In genomic region chr14:48196804-48197203, GRCm38 (mm10) we compare ENCODE assay signal across 21 mouse cellular contexts.
DNase-seq lines count a peak whose midpoint lies in the region; ATAC-seq and TF ChIP-seq lines count a peak whose summit lies in the region.
"Had no signal": no experiment of that assay in that cellular context is flagged by ENCODE, and none has a peak within 500 bp of the region (broad histone marks: within the 10 kb centered on the region; RNA-seq: fewer than 3 reads in every experiment).

No protein-coding gene starts in this region.

- no peak overlapping the region for H3K4me3 ChIP-seq in forebrain, embryonic 12.5 days (replicated peaks)
- no peak overlapping the region for H3K4me3 ChIP-seq in forebrain, embryonic 11.5 days (ENCODE audit: low read depth, low read length)
- H3K4me3 ChIP-seq in hindbrain, embryonic 14.5 days (replicated peaks; ENCODE audit: low read length), result no peak overlapping the region
- H3K4me3 ChIP-seq in hindbrain, embryonic 10.5 days, result no peak overlapping the region
- H3K4me3 ChIP-seq in midbrain, embryonic 13.5 days (replicated peaks), result no peak overlapping the region
- H3K4me3 ChIP-seq in midbrain, embryonic 16.5 days (ENCODE audit: low read depth, low read length), result no peak overlapping the region
- no peak overlapping the region for H3K4me3 ChIP-seq in midbrain, postnatal 0 days (ENCODE audit: low read depth, low read length)
- H3K4me3 ChIP-seq: heart, adult 2 months; liver, embryonic 12.5 days; megakaryocyte, embryonic 14.5 days; stomach, embryonic 15.5 days had no signal

- 39% methylated on average over 5 of the region's 5 CpGs for WGBS in forebrain, embryonic 12.5 days
- 64% methylated on average over 5 of the region's 5 CpGs for WGBS in forebrain, embryonic 11.5 days
- 55% methylated on average over 5 of the region's 5 CpGs for WGBS in hindbrain, embryonic 14.5 days
- WGBS in hindbrain, embryonic 10.5 days, result 82% methylated on average over 5 of the region's 5 CpGs
- 41% methylated on average over 5 of the region's 5 CpGs for WGBS in midbrain, embryonic 13.5 days
- 23% methylated on average over 5 of the region's 5 CpGs for WGBS in midbrain, embryonic 16.5 days
- 27% methylated on average over 5 of the region's 5 CpGs for WGBS in midbrain, postnatal 0 days

- H3K9ac ChIP-seq in forebrain, embryonic 12.5 days, result no peak overlapping the region
- no peak overlapping the region for H3K9ac ChIP-seq in forebrain, embryonic 11.5 days (ENCODE audit: low read length)
- no peak overlapping the region for H3K9ac ChIP-seq in hindbrain, embryonic 14.5 days
- H3K9ac ChIP-seq in midbrain, embryonic 13.5 days (replicated peaks), result no peak overlapping the region
- H3K9ac ChIP-seq in midbrain, embryonic 16.5 days (ENCODE audit: low read depth, low read length), result no peak overlapping the region
- no peak overlapping the region for H3K9ac ChIP-seq in midbrain, postnatal 0 days (replicated peaks; ENCODE audit: low read length, poor library complexity, severe bottlenecking)
- H3K9ac ChIP-seq: liver, embryonic 12.5 days; stomach, embryonic 15.5 days had no signal

- DNase-seq in forebrain, embryonic 11.5 days (ENCODE audit: low spot score), result no peak
- DNase-seq in hindbrain, embryonic 14.5 days (ENCODE audit: low spot score), result peak; percentile 52
- DNase-seq in hindbrain, embryonic 10.5 days (ENCODE audit: low spot score), result no peak
- DNase-seq in midbrain, postnatal 0 days (ENCODE audit: low spot score), result peak; percentile 51
- DNase-seq in layer of hippocampus, adult 9-10 months (ENCODE audit: low spot score), result no peak
- DNase-seq: adrenal gland, postnatal 10 days; cerebellum, adult 2 months; gastrocnemius, postnatal 10 days; heart, adult 2 months; heart, postnatal 14 days; kidney, adult 9 months; layer of hippocampus, postnatal 36 days; right cerebral cortex, postnatal 14 days had no signal

- H3K27me3 ChIP-seq in forebrain, embryonic 12.5 days, result no peaks in the 10 kb centered on the region
- no peaks in the 10 kb centered on the region for H3K27me3 ChIP-seq in forebrain, embryonic 11.5 days (ENCODE audit: control insufficient read depth, insufficient read depth, low read length)
- H3K27me3 ChIP-seq in hindbrain, embryonic 14.5 days (ENCODE audit: control insufficient read depth, insufficient read depth, low read length), result no peaks in the 10 kb centered on the region
- H3K27me3 ChIP-seq in hindbrain, embryonic 10.5 days (ENCODE audit: insufficient read depth, poor library complexity, severe bottlenecking), result no peaks in the 10 kb centered on the region
- no peaks in the 10 kb centered on the region for H3K27me3 ChIP-seq in midbrain, embryonic 13.5 days
- H3K27me3 ChIP-seq in midbrain, embryonic 16.5 days (ENCODE audit: control insufficient read depth, insufficient read depth, low read depth, low read length), result no peaks in the 10 kb centered on the region
- H3K27me3 ChIP-seq in midbrain, postnatal 0 days (ENCODE audit: insufficient read depth, low read length), result no peaks in the 10 kb centered on the region
- H3K27me3 ChIP-seq: CH12.LX; liver, embryonic 12.5 days; stomach, embryonic 15.5 days had no signal

- ATAC-seq in forebrain, embryonic 12.5 days (ENCODE audit: low FRiP score), result peak; percentile 60; the same call in 1 of the 2 replicates
- no peak for ATAC-seq in forebrain, embryonic 11.5 days (replicated peaks; ENCODE audit: low FRiP score)
- ATAC-seq in hindbrain, embryonic 14.5 days (ENCODE audit: low FRiP score), result no peak
- ATAC-seq in midbrain, embryonic 13.5 days, result peak; percentile 49; the same call in 1 of the 2 replicates
- no peak for ATAC-seq in midbrain, embryonic 16.5 days
- no peak for ATAC-seq in midbrain, postnatal 0 days (ENCODE audit: low FRiP score)
- ATAC-seq: inflammation-experienced regulatory T-cells, adult 6 months; liver, embryonic 12.5 days had no signal

- H3K4me1 ChIP-seq in forebrain, embryonic 12.5 days, result peaks cover 37% of the 10 kb centered on the region
- peaks cover 3% of the 10 kb centered on the region; the same call in 1 of the 2 replicates for H3K4me1 ChIP-seq in forebrain, embryonic 11.5 days (replicated peaks; ENCODE audit: control insufficient read depth, insufficient read depth, low read length)
- peaks cover 22% of the 10 kb centered on the region for H3K4me1 ChIP-seq in hindbrain, embryonic 14.5 days (replicated peaks; ENCODE audit: control insufficient read depth, insufficient read depth, low read length)
- H3K4me1 ChIP-seq in hindbrain, embryonic 10.5 days (replicated peaks), result peaks cover 50% of the 10 kb centered on the region
- peaks cover 41% of the 10 kb centered on the region for H3K4me1 ChIP-seq in midbrain, embryonic 13.5 days (replicated peaks)
- peaks cover 17% of the 10 kb centered on the region; the same call in 1 of the 2 replicates for H3K4me1 ChIP-seq in midbrain, embryonic 16.5 days (ENCODE audit: control insufficient read depth, insufficient read depth, low read length)
- no peaks in the 10 kb centered on the region; the same call in 1 of the 2 replicates for H3K4me1 ChIP-seq in midbrain, postnatal 0 days (ENCODE audit: insufficient read depth, low read length)

- H3K27ac ChIP-seq in forebrain, embryonic 12.5 days, result peak overlapping the region; percentile 36; the same call in 1 of the 2 replicates
- H3K27ac ChIP-seq in forebrain, embryonic 11.5 days (ENCODE audit: low read depth, low read length), result no peak overlapping the region
- no peak overlapping the region for H3K27ac ChIP-seq in hindbrain, embryonic 14.5 days
- H3K27ac ChIP-seq in hindbrain, embryonic 10.5 days, result no peak overlapping the region
- no peak overlapping the region for H3K27ac ChIP-seq in midbrain, embryonic 13.5 days
- H3K27ac ChIP-seq in midbrain, embryonic 16.5 days (ENCODE audit: low read length), result no peak overlapping the region
- H3K27ac ChIP-seq in midbrain, postnatal 0 days (ENCODE audit: low read depth, low read length), result no peak overlapping the region
- H3K27ac ChIP-seq: heart, adult 2 months; liver, embryonic 12.5 days; stomach, embryonic 15.5 days had no signal

- H3K9me3 ChIP-seq in forebrain, embryonic 12.5 days, result no peaks in the 10 kb centered on the region
- H3K9me3 ChIP-seq in forebrain, embryonic 11.5 days (ENCODE audit: control insufficient read depth, low read length), result no peaks in the 10 kb centered on the region
- H3K9me3 ChIP-seq in hindbrain, embryonic 14.5 days (ENCODE audit: control insufficient read depth, low read length), result no peaks in the 10 kb centered on the region
- no peaks in the 10 kb centered on the region for H3K9me3 ChIP-seq in hindbrain, embryonic 10.5 days
- H3K9me3 ChIP-seq in midbrain, embryonic 13.5 days, result no peaks in the 10 kb centered on the region
- H3K9me3 ChIP-seq in midbrain, embryonic 16.5 days (replicated peaks; ENCODE audit: control insufficient read depth, low read length, poor library complexity, severe bottlenecking), result no peaks in the 10 kb centered on the region
- no peaks in the 10 kb centered on the region for H3K9me3 ChIP-seq in midbrain, postnatal 0 days (ENCODE audit: low read length)
- H3K9me3 ChIP-seq: liver, embryonic 12.5 days; megakaryocyte, embryonic 14.5 days; stomach, embryonic 15.5 days had no signal

- no peak overlapping the region for H3K4me2 ChIP-seq in forebrain, embryonic 12.5 days
- H3K4me2 ChIP-seq in forebrain, embryonic 11.5 days (ENCODE audit: low read depth, low read length, severe bottlenecking), result no peak overlapping the region
- no peak overlapping the region for H3K4me2 ChIP-seq in hindbrain, embryonic 14.5 days (replicated peaks)
- H3K4me2 ChIP-seq in midbrain, embryonic 13.5 days (replicated peaks), result no peak overlapping the region
- no peak overlapping the region for H3K4me2 ChIP-seq in midbrain, embryonic 16.5 days (ENCODE audit: low read length)
- H3K4me2 ChIP-seq in midbrain, postnatal 0 days (ENCODE audit: low read depth, low read length, poor library complexity, severe bottlenecking), result no peak overlapping the region
- H3K4me2 ChIP-seq: liver, embryonic 12.5 days; stomach, embryonic 15.5 days had no signal

- TF ChIP-seq CTCF in midbrain, postnatal 0 days (IDR thresholded peaks at IDR 0.05), result no peak

- H3K36me3 ChIP-seq in forebrain, embryonic 12.5 days (replicated peaks), result no peaks in the 10 kb centered on the region
- no peaks in the 10 kb centered on the region for H3K36me3 ChIP-seq in forebrain, embryonic 11.5 days (ENCODE audit: control insufficient read depth, insufficient read depth, low read length)
- no peaks in the 10 kb centered on the region for H3K36me3 ChIP-seq in hindbrain, embryonic 14.5 days (replicated peaks; ENCODE audit: control insufficient read depth, insufficient read depth)
- no peaks in the 10 kb centered on the region for H3K36me3 ChIP-seq in hindbrain, embryonic 10.5 days
- H3K36me3 ChIP-seq in midbrain, embryonic 13.5 days, result no peaks in the 10 kb centered on the region
- no peaks in the 10 kb centered on the region for H3K36me3 ChIP-seq in midbrain, embryonic 16.5 days (ENCODE audit: control insufficient read depth, insufficient read depth, low read length)
- H3K36me3 ChIP-seq in midbrain, postnatal 0 days (ENCODE audit: insufficient read depth, low read length), result no peaks in the 10 kb centered on the region
- H3K36me3 ChIP-seq: liver, embryonic 12.5 days; stomach, embryonic 15.5 days had no signal

Comparison
In these comparisons a context has a peak if more than half of its experiments do, and no peak if none do; other contexts are left out.
1. ATAC-seq: peak in forebrain, embryonic 12.5 days (single experiment) and midbrain, embryonic 13.5 days (single experiment); none in forebrain, embryonic 11.5 days (single experiment), hindbrain, embryonic 14.5 days (single experiment), midbrain, embryonic 16.5 days (single experiment) and midbrain, postnatal 0 days (single experiment).
2. DNase-seq: peak in hindbrain, embryonic 14.5 days (single experiment) and midbrain, postnatal 0 days (single experiment); none in forebrain, embryonic 11.5 days (single experiment), hindbrain, embryonic 10.5 days (single experiment) and layer of hippocampus, adult 9-10 months (single experiment).